Mouse (Mus musculus) kidney, embryonic 16.5 days (tissue): ENCODE results near the gene Atp12a. TPM values are rescaled to one million over a fixed set of nuclear protein-coding genes. Genes with fewer than 3 reads are reported as not detected.

Experiments
- ATAC-seq: fragments of 200-750 bp; cut with Nextera tagmentation; 2 replicates; pipeline ENCODE4 v1.8.0; 2017; ENCODE audit warnings: moderate TSS enrichment; ENCODE audit not compliant: low FRiP score, low TSS enrichment
- H3K27ac ChIP-seq: fragments of 300-500 bp; sonication (generic); 2 replicates; pipeline ENCODE4 v1.5.1; 2014; ENCODE audit warnings: low read length
- H3K27me3 ChIP-seq: fragments of 300-500 bp; sonication (generic); 2 replicates; pipeline ENCODE4 v1.6.1; 2014; ENCODE audit warnings: low read length, control low read depth, mixed read lengths; ENCODE audit not compliant: insufficient read depth
- H3K36me3 ChIP-seq: fragments of 300-500 bp; sonication (generic); 2 replicates; pipeline ENCODE4 v1.6.1; 2014; ENCODE audit warnings: low read length, control low read depth, mixed read lengths; ENCODE audit not compliant: insufficient read depth
- H3K4me1 ChIP-seq: fragments of 300-500 bp; sonication (generic); 2 replicates; pipeline ENCODE4 v1.6.1; 2014; ENCODE audit warnings: low read length, control low read depth, mixed read lengths; ENCODE audit not compliant: insufficient read depth
- H3K4me2 ChIP-seq: fragments of 300-500 bp; sonication (generic); replicated peaks from 2 replicates; pipeline ENCODE4 v1.6.1; 2014; ENCODE audit warnings: low read depth, low read length
- H3K4me3 ChIP-seq: fragments of 300-500 bp; sonication (generic); 2 replicates; pipeline ENCODE4 v1.5.1; 2014; ENCODE audit warnings: mild to moderate bottlenecking, low read length
- H3K9ac ChIP-seq: fragments of 300-500 bp; sonication (generic); replicated peaks from 2 replicates; pipeline ENCODE4 v1.6.1; 2014; ENCODE audit warnings: low read length
- H3K9me3 ChIP-seq: fragments of 300-500 bp; sonication (generic); 2 replicates; pipeline ENCODE4 v1.6.1; 2016; ENCODE audit warnings: low read length, control low read depth
- WGBS: fragments of 180-500 bp; shearing (Covaris S2); extraction: QIAGEN DNeasy Blood & Tissue Kit; methylation state at CpG from one replicate; pipeline ENCODE4 v1.1.7; 2014; 5-methylcytosine and 5-hydroxymethylcytosine counted together
- polyA plus RNA-seq: library from polyadenylated mRNA; unstranded; fragments of >200 nt; fragmentation: Nextera tagmentation; extraction: Ambion mirVana; gene quantifications from 2 replicates; pipeline ENCODE4 v1.2.1, GENCODE M21; 2015

Gene Atp12a
- polyA plus RNA-seq, 1 experiment from 2014 or later, result 2.9 TPM

DNA sequence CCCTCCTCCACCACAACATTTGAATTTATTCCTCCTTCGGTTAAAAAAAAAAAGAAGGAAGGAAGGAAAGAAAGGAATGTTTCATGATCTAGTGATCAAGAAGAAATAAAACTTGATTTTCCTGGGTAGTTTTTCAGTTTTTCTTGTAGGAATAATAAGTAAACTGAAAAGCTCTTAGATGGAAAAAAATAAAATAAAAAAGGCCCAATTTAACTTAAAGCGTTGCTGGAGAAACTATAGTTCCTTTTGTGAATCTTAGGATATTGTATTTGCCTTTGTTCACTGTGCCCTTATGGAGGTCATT lies 38.2 kb downstream of the Atp12a start:
- H3K4me1 ChIP-seq, result no peaks in the 10 kb centered on the region
- 91% methylated on average over 2 of the region's 2 CpGs for WGBS

More for the DNA sequence above, 38.2 kb downstream of the Atp12a start:
- Histone ChIP-seq H3K9ac (no peak overlapping the region), H3K9me3 (no peaks in the 10 kb centered on the region), H3K4me2 (no peak overlapping the region), H3K4me3 (no peak overlapping the region), H3K27ac (no peak overlapping the region), H3K36me3 (no peaks in the 10 kb centered on the region), H3K27me3 (no peaks in the 10 kb centered on the region)
- no peak for ATAC-seq

Other genes with a start within 250 kb of the Atp12a start
- gene Gzme, start 244.4 kb upstream of the Atp12a start, polyA plus RNA-seq, result not detected in 2 replicates
- gene Gzmd, start 232.5 kb upstream of the Atp12a start, polyA plus RNA-seq, result not detected in 2 replicates
- gene Gzmg, start 205.5 kb upstream of the Atp12a start, polyA plus RNA-seq, result not detected in 2 replicates
- gene Gzmn, start 190.5 kb upstream of the Atp12a start, polyA plus RNA-seq, result not detected in 2 replicates
- gene Gzmf, start 153.7 kb upstream of the Atp12a start, polyA plus RNA-seq, result not detected in 2 replicates
- gene Gzmc, start 130.4 kb upstream of the Atp12a start, polyA plus RNA-seq, result not detected in 2 replicates
- gene Gzmb, start 102.8 kb upstream of the Atp12a start, polyA plus RNA-seq, result 0.11 TPM in 1 of 2 replicates, not detected in the other
- gene Rnf17, start 37.5 kb downstream of the Atp12a start, polyA plus RNA-seq, result 0.92 and 1.2 TPM in 2 replicates
- 9.5 and 13.1 TPM in 2 replicates for gene Cenpj, start 210.4 kb downstream of the Atp12a start, polyA plus RNA-seq
- gene Parp4, start 210.6 kb downstream of the Atp12a start, polyA plus RNA-seq, result 4.0 and 6.3 TPM in 2 replicates